Mouse (Mus musculus): ENCODE data around the gene Nlgn3.
"Not testable (repeated sequence)": the region's sequence is repeated elsewhere in the genome, so short reads cannot be mapped to it uniquely, and the experiment has no call there.

The Nlgn3 gene

GRCm38 (mm10) chrX:101300427-101301030 is 1.6 kb downstream of the Nlgn3 start:
- peak; percentile 33 for DNase-seq (ENCODE audit: low read depth, low spot score)

GRCm38 (mm10) chrX:101301654-101302053 is 2.7 kb downstream of the Nlgn3 start:
- DNase-seq (ENCODE audit: low read depth, low spot score): no peak

DNA sequence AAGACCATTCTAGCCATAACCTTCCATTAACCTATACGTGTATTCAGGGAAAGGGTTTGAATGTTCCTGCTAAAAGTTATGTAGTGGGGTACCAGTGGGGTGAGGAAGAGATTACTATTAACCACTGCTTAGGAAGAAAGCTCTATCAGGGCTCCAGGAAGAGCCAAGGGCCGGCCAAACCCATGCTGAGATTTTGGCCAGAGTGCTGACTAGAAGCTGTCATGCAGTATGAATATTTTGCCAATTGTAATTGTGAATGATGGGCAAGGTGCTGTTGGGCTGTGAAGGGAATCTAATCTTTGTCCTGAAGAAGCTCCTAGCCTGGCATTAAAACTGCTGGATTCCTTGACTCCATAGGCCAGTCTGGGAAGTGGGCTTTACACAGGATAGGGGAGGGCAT is 5.7 kb downstream of the Nlgn3 start:
- DNase-seq (ENCODE audit: low read depth, low spot score): no peak

DNA sequence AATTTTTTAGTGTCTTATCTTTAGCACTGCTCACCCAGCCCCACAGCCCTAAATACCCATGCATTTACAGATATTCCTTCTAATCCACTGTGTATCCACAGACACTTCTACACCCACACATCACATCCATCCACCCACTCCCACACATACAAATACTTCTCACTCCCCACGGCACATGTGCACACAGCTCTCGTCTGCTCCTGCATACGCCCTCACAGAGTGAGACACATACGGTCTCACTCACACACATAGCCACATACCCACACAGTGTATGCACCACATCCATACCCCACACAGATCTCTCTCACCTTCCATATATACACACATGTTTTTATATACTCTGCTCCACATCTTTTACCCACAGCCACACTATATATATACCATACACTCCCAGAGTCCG is 10.3 kb downstream of the Nlgn3 start:
- DNase-seq (ENCODE audit: low read depth, low spot score): no peak

DNA sequence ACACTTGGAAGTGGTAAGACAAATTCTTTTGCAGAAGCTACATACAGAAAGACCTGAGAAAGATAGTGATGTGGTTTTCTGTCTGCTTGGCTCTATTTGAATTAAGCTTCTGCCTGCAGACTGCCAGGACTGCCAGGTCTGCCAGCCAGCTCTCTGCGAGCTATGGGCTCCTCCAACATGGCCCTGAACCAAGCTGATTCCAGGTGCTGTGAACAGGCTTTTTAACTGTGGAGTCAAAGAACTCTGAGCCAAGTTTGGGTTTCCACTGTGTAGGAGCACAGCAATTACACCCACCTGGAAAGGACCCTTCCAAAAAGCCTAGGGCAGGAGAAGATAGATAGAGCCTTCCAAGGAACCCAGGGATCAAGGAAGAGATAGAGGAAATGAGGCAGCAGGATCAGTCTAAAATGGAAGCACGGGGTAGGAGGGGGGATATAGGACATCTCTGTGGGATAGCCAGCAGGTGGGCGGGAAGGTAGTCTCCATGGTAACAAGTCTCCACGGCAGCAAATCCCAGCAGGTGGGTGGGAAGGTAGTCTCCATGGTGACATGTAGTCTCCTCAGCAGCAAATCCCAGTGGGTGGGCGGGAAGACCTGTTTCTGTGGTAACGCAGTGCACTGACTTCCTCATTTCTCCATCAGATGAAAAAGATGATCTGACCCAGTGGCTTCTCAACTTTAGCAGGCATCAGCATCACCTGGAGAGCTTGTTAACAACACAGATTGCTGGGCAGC is 14.8 kb downstream of the Nlgn3 start:
- DNase-seq (ENCODE audit: low read depth, low spot score): no peak

DNA sequence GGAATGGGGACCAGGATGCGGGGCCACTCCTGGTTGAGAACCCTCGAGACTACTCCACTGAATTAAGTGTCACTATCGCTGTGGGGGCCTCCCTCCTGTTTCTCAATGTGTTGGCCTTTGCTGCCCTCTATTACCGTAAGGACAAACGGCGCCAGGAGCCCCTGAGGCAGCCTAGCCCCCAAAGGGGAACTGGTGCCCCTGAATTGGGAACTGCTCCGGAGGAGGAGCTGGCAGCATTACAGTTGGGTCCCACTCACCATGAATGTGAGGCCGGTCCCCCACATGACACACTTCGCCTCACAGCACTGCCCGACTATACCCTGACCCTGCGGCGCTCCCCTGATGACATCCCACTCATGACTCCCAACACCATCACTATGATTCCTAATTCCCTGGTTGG is 20.8 kb downstream of the Nlgn3 start:
- DNase-seq (ENCODE audit: low read depth, low spot score): no peak

- DNase-seq (ENCODE audit: low read depth, low spot score): no peak
Observed at GRCm38 (mm10) chrX:101325989-101326899, 27.3 kb downstream of the Nlgn3 start.

- DNase-seq (ENCODE audit: low read depth, low spot score): peak; percentile 72
Observed at GRCm38 (mm10) chrX:101329372-101330028, 30.5 kb downstream of the Nlgn3 start.

DNA sequence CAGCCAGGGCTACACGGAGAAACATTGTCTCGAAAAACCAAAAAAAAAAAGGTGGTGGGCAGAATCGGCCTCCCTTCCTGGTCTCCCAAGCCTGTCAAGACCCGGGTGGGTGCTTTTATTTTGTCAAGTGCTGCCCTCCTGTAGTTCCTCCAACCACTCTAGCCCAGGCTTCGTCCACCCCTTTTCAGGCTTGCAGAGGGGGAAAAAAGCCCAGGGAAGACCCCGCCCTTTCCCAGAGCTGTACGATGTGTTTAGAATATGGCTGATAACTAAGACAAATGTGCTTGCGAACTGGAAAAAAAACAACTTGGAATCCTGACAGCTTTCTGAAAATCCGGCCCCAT is 33.0 kb downstream of the Nlgn3 start:
- no peak for DNase-seq (ENCODE audit: low read depth, low spot score)

- DNase-seq (ENCODE audit: low read depth, low spot score): peak; percentile 93
Observed at GRCm38 (mm10) chrX:101332375-101333211, 33.6 kb downstream of the Nlgn3 start.

GRCm38 (mm10) chrX:101334606-101335005 is 35.6 kb downstream of the Nlgn3 start:
- DNase-seq (ENCODE audit: low read depth, low spot score): peak; percentile 10

- no peak for DNase-seq (ENCODE audit: low read depth, low spot score)
Observed at GRCm38 (mm10) chrX:101338666-101339065, 39.7 kb downstream of the Nlgn3 start.

GRCm38 (mm10) chrX:101342837-101343236 is 43.9 kb downstream of the Nlgn3 start:
- not testable (repeated sequence) for DNase-seq (ENCODE audit: low read depth, low spot score)

- DNase-seq (ENCODE audit: low read depth, low spot score): no peak
Observed at GRCm38 (mm10) chrX:101345456-101345855, 46.5 kb downstream of the Nlgn3 start.

DNA sequence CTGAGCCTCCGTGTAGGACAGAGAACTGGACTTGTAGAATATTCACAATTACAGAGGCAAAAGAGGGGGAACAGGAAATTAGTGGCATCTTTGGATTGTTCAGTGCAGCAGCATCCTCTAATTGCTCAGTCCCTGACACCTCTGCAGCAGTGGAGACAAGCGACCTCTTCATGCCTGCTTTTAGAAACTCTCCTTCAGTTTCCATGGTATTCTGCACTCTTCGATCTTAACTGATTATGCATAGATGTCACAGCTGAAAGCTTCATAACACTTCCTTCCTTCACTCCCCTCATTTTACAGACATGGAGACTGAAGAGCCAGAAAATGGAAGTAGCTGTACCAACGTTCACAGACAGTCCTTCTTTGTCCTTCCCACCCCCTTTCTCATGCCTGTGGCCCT is 47.5 kb downstream of the Nlgn3 start:
- no peak for DNase-seq (ENCODE audit: low read depth, low spot score)

DNA sequence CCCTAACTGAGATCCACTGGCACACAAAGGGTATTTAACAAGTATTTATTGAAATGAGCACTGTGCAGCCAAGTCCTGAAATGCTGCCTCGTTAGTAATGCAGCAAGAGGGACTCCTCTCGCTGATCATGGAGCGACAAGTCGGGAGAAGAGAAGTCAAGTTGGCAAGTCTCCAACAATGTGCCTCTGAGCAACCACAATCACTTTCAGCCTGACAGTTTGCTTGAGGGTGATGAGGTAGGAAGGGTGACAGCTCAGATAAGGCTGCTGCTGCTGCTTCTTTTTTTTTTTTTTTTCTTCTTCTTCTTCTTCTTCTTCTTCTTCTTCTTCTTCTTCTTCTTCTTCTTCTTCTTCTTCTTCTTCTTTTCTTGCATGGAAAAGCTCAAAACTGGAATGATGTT is 52.2 kb downstream of the Nlgn3 start:
- DNase-seq (ENCODE audit: low read depth, low spot score): no peak

DNA sequence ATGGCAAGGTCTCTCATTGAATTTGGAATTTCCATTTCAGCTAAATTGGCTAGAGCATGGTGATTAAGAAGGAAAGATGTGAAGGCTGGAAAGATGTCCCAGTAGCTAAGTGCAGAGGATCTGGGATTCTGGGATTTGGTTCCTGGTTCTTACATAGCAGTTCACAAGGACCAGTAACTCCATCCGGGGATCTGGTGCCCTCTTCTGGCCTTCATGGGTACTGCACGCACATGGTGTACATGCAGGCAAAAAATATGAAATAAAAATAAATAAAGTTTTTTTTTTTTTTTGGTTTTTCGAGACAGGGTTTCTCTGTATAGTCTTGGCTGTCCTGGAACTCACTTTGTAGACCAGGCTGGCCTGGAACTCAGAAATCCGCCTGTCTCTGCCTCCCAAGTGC is 59.9 kb downstream of the Nlgn3 start:
- DNase-seq (ENCODE audit: low read depth, low spot score): peak; percentile 4

- no peak for DNase-seq (ENCODE audit: low read depth, low spot score)
Observed at GRCm38 (mm10) chrX:101369001-101369400, 70.0 kb downstream of the Nlgn3 start.

- DNase-seq (ENCODE audit: low read depth, low spot score): no peak
Observed at GRCm38 (mm10) chrX:101370573-101370972, 71.6 kb downstream of the Nlgn3 start.

GRCm38 (mm10) chrX:101372946-101373345 is 74.0 kb downstream of the Nlgn3 start:
- DNase-seq (ENCODE audit: low read depth, low spot score): no peak

Measured in forelimb bud, embryonic 11.5 days (tissue).